Mouse (Mus musculus) limb, embryonic 13.5 days (tissue): ENCODE results near the gene Kif3c. TPM values are rescaled to one million over a fixed set of nuclear protein-coding genes. Genes with fewer than 3 reads are reported as not detected.

ENCODE experiments used
- ATAC-seq: fragments of 200-750 bp; cut with Nextera tagmentation; 2 replicates; pipeline ENCODE4 v1.8.0; 2017; ENCODE audit warnings: low read depth, moderate number of reproducible peaks, moderate TSS enrichment; ENCODE audit not compliant: low FRiP score
- H3K27ac ChIP-seq: fragments of 300-500 bp; sonication (generic); 2 replicates; pipeline ENCODE4 v1.5.1; 2015; ENCODE audit warnings: inconsistent platforms, mild to moderate bottlenecking, moderate library complexity
- H3K27me3 ChIP-seq: fragments of 300-500 bp; sonication (generic); 2 replicates; pipeline ENCODE4 v1.6.1; 2015; ENCODE audit warnings: mild to moderate bottlenecking, inconsistent platforms
- H3K36me3 ChIP-seq: fragments of 300-500 bp; sonication (generic); 2 replicates; pipeline ENCODE4 v1.6.1; 2015; ENCODE audit warnings: inconsistent platforms, mild to moderate bottlenecking, moderate library complexity
- H3K4me1 ChIP-seq: fragments of 300-500 bp; sonication (generic); 2 replicates; pipeline ENCODE4 v1.6.1; 2015; ENCODE audit warnings: inconsistent platforms
- H3K4me2 ChIP-seq: fragments of 300-500 bp; sonication (generic); replicated peaks from 2 replicates; pipeline ENCODE4 v1.6.1; 2015; ENCODE audit warnings: inconsistent platforms, mild to moderate bottlenecking, moderate library complexity
- H3K4me3 ChIP-seq: fragments of 300-500 bp; sonication (generic); 2 replicates; pipeline ENCODE4 v1.5.1; 2015; ENCODE audit warnings: moderate library complexity, mild to moderate bottlenecking, inconsistent platforms
- H3K9ac ChIP-seq: fragments of 300-500 bp; sonication (generic); 2 replicates; pipeline ENCODE4 v1.6.1; 2015; ENCODE audit warnings: mild to moderate bottlenecking, inconsistent platforms
- H3K9me3 ChIP-seq: fragments of 300-500 bp; sonication (generic); 2 replicates; pipeline ENCODE4 v1.6.1; 2016; ENCODE audit warnings: inconsistent platforms
- WGBS: fragments of 180-500 bp; shearing (Covaris S2); methylation state at CpG from one replicate; pipeline ENCODE4 v1.1.7; 2015; 5-methylcytosine and 5-hydroxymethylcytosine counted together
- polyA plus RNA-seq: library from polyadenylated mRNA; unstranded; fragments of >200 nt; fragmentation: Nextera tagmentation; extraction: Ambion mirVana; gene quantifications from 2 replicates; pipeline ENCODE4 v1.2.1, GENCODE M21; 2015

Gene Kif3c
- polyA plus RNA-seq, 1 experiment from 2014 or later: 19.1 TPM

GRCm38 (mm10) chr12:3370979-3371925 lies 6.3 kb downstream of the Kif3c start:
- H3K27ac ChIP-seq: no peak overlapping the region
- peaks cover 12% of the 10 kb centered on the region for H3K9me3 ChIP-seq
- H3K36me3 ChIP-seq: peaks cover 55% of the 10 kb centered on the region
- H3K4me2 ChIP-seq: peak overlapping the region; percentile 39
- peak overlapping the region; percentile 15; the same call in 1 of the 2 replicates for H3K4me3 ChIP-seq
- ATAC-seq: no peak
- H3K9ac ChIP-seq: no peak overlapping the region
- 31% methylated on average over 11 of the region's 11 CpGs for WGBS
- no peaks in the 10 kb centered on the region for H3K27me3 ChIP-seq
- peaks cover 49% of the 10 kb centered on the region for H3K4me1 ChIP-seq

DNA sequence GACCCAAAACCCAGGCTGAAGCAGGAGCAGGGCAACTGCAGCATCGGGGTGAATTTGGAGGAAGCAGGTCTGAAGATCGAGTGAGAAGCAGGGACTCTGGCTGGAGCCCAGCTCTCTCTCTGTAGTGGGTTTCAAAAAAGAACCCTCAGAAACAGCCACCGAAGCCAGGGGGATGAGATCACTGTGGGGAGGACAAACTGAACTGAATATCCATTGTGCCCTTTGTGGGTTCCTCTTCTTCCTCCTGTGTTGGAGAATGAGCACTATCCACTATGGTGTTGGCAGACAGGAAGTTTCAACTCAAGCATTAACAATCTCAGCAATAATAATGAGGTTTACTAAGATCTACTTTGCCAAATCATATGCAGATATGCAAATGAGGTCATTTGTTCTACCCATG lies 7.1 kb downstream of the Kif3c start:
- no peak overlapping the region for H3K4me3 ChIP-seq
- H3K4me2 ChIP-seq: no peak overlapping the region
- no peaks in the 10 kb centered on the region for H3K27me3 ChIP-seq
- H3K27ac ChIP-seq: no peak overlapping the region
- H3K9ac ChIP-seq: no peak overlapping the region
- peaks cover 50% of the 10 kb centered on the region for H3K36me3 ChIP-seq
- WGBS: 74% methylated on average over 3 of the region's 3 CpGs
- H3K4me1 ChIP-seq: peaks cover 44% of the 10 kb centered on the region
- ATAC-seq: no peak
- H3K9me3 ChIP-seq: peaks cover 7% of the 10 kb centered on the region

DNA sequence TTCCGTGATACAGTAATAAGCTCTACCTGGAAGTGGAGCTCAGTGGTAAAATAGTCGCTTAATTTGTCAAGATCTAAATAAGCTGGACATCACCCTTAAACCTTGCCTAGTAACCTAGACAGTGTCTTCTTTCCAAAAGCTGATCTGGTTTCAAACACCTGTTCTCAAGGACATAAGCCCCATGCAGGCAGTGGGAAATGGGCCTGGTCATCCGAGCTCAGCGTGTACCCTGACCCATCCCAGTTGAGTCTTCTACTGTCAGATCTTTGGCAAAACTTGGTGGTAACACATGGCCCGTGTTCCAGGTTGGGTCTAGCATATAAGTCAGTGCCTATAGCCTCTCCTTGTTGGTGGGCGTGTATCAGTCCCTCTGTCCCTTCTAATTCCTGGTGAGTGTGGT lies 8.6 kb downstream of the Kif3c start:
- WGBS: 91% methylated on average over 6 of the region's 6 CpGs
- Histone ChIP-seq H3K9ac (no peak overlapping the region), H3K36me3 (peaks cover 46% of the 10 kb centered on the region), H3K4me3 (no peak overlapping the region), H3K4me2 (no peak overlapping the region), H3K9me3 (no peaks in the 10 kb centered on the region), H3K27ac (no peak overlapping the region), H3K4me1 (peaks cover 31% of the 10 kb centered on the region), H3K27me3 (no peaks in the 10 kb centered on the region)
- no peak for ATAC-seq

DNA sequence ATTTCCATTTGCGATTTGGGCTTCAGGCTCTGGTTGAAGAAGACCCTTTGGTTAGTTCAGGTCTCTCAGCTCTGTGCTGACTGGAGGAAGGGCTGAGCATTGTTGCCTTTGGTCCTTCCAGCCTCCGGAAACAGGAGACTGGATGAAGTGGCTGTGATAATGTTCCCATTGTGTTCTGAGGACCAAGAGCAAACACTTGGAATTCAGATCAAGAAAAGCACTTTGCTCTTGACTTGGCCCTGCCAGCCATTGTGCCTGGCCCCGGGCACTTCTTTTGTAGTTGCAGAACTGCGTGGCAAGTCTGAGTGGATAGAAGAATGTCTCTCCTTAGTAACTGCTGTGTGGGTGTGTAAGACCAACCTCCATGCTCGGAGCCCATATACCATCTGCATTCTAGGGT lies 9.6 kb downstream of the Kif3c start:
- Histone ChIP-seq H3K36me3 (peaks cover 48% of the 10 kb centered on the region), H3K27me3 (no peaks in the 10 kb centered on the region), H3K4me1 (peaks cover 21% of the 10 kb centered on the region), H3K9ac (no peak overlapping the region), H3K27ac (no peak overlapping the region), H3K9me3 (no peaks in the 10 kb centered on the region), H3K4me3 (no peak overlapping the region), H3K4me2 (no peak overlapping the region)
- no peak for ATAC-seq
- WGBS: 88% methylated on average over 5 of the region's 5 CpGs

DNA sequence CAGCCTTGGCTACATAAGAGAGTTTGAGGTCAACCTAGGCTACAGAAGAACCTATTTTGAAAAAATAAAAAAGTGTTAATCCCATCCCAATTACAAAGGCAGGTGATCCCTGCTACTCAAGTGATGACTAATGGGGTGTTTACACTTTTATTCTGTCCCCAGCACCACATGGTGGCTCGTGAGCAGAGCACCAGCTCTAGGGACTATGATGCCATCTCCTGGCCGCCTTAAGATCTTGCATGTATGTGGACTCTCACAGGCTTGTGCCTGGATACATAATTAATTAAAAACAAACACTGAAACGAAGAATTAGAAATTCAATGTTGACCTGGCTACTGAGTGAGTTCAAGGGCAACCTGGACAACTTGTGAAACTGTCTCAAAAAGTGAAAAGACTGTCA lies 12.3 kb downstream of the Kif3c start:
- Histone ChIP-seq H3K9me3 (no peaks in the 10 kb centered on the region), H3K4me3 (no peak overlapping the region), H3K4me1 (no peaks in the 10 kb centered on the region), H3K9ac (no peak overlapping the region), H3K36me3 (peaks cover 61% of the 10 kb centered on the region), H3K27ac (no peak overlapping the region), H3K27me3 (no peaks in the 10 kb centered on the region), H3K4me2 (no peak overlapping the region)
- no peak for ATAC-seq
- WGBS: 18% methylated on average over 3 of the region's 3 CpGs

GRCm38 (mm10) chr12:3377755-3378154 lies 12.8 kb downstream of the Kif3c start:
- Histone ChIP-seq H3K4me1 (no peaks in the 10 kb centered on the region), H3K9ac (no peak overlapping the region), H3K4me3 (no peak overlapping the region), H3K4me2 (no peak overlapping the region), H3K36me3 (peaks cover 65% of the 10 kb centered on the region), H3K27me3 (no peaks in the 10 kb centered on the region), H3K27ac (no peak overlapping the region), H3K9me3 (no peaks in the 10 kb centered on the region)
- ATAC-seq: no peak
- 83% methylated on average over 5 of the region's 5 CpGs for WGBS

GRCm38 (mm10) chr12:3384860-3385259 lies 19.9 kb downstream of the Kif3c start:
- no peak overlapping the region for H3K27ac ChIP-seq
- no peak overlapping the region for H3K4me2 ChIP-seq
- no peaks in the 10 kb centered on the region for H3K9me3 ChIP-seq
- no peak for ATAC-seq
- peaks cover 85% of the 10 kb centered on the region for H3K36me3 ChIP-seq
- H3K4me3 ChIP-seq: no peak overlapping the region
- H3K4me1 ChIP-seq: no peaks in the 10 kb centered on the region
- no peaks in the 10 kb centered on the region for H3K27me3 ChIP-seq
- no peak overlapping the region for H3K9ac ChIP-seq
- 73% methylated on average over 1 of the region's 1 CpGs for WGBS

DNA sequence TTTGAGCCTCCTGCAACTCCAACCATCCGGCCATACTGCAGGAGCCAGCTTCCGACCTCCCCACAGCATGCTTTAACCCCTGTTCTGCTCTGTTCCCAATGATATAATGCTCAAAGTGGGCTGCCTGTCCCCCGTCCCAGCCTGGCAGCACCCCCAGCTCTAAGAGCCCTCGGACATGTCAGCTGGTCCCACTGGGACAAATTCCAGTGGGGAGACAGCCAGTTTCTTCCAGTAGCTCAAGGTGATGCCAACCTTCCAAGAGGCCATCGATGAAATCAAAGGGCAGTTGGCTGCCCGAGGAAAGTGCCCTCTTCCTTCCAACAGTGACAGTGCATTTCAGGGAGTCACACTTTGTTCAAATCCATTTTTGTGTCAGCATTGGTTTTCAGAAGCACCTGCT lies 20.3 kb downstream of the Kif3c start:
- H3K27ac ChIP-seq: no peak overlapping the region
- 88% methylated on average over 6 of the region's 6 CpGs for WGBS
- no peaks in the 10 kb centered on the region for H3K4me1 ChIP-seq
- no peak overlapping the region for H3K9ac ChIP-seq
- peaks cover 88% of the 10 kb centered on the region for H3K36me3 ChIP-seq
- no peaks in the 10 kb centered on the region for H3K27me3 ChIP-seq
- no peak for ATAC-seq
- H3K4me2 ChIP-seq: no peak overlapping the region
- H3K9me3 ChIP-seq: no peaks in the 10 kb centered on the region
- H3K4me3 ChIP-seq: no peak overlapping the region

DNA sequence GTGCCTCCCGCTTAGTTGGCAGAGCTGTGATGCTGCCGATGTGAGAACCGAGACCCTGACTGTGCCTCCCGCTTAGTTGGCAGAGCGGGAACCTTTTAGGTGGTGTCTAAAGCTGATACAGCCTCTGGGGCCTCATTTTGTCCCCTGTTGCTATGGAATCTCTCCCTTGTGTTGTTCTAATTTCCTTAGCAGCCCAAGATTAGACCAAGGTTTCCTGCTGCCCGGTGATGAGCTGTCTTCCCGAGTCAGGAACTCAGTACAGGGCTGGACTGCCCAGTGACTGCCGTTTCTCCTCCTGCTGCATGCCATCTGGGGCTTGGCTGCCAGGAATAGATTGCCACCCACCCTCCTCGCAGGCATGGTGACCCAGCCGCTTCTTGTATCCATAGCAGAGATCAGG lies 21.0 kb downstream of the Kif3c start:
- Histone ChIP-seq H3K4me2 (no peak overlapping the region), H3K27ac (no peak overlapping the region), H3K4me1 (no peaks in the 10 kb centered on the region), H3K9me3 (no peaks in the 10 kb centered on the region), H3K4me3 (no peak overlapping the region), H3K27me3 (no peaks in the 10 kb centered on the region), H3K9ac (no peak overlapping the region), H3K36me3 (peaks cover 89% of the 10 kb centered on the region)
- WGBS: 80% methylated on average over 10 of the region's 10 CpGs
- ATAC-seq: no peak

DNA sequence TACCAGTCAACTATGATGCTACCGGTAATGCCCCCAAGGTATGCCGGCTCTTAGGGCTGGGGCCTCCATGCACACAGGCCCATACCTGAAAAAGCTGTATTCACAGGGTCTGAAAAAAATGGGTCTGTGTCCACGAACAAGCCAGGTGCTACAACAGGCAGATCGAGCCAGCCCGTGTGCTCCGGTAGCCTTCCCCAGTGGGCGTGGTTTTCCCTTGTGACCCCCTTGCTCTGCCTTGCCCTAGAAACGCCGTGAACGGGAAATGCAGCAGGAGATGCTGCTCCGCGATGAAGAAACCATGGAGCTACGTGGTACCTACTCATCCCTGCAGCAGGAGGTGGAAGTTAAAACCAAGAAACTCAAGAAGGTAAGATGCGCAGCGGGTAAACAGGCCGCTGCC lies 23.0 kb downstream of the Kif3c start:
- no peaks in the 10 kb centered on the region for H3K4me1 ChIP-seq
- no peaks in the 10 kb centered on the region for H3K27me3 ChIP-seq
- no peak overlapping the region for H3K4me2 ChIP-seq
- ATAC-seq: no peak
- H3K36me3 ChIP-seq: peaks cover 75% of the 10 kb centered on the region
- H3K4me3 ChIP-seq: no peak overlapping the region
- WGBS: 91% methylated on average over 16 of the region's 16 CpGs
- H3K9ac ChIP-seq: no peak overlapping the region
- no peak overlapping the region for H3K27ac ChIP-seq
- H3K9me3 ChIP-seq: no peaks in the 10 kb centered on the region

- H3K9me3 ChIP-seq: no peaks in the 10 kb centered on the region
- peaks cover 74% of the 10 kb centered on the region for H3K36me3 ChIP-seq
- H3K9ac ChIP-seq: no peak overlapping the region
- WGBS: 96% methylated on average over 12 of the region's 12 CpGs
- H3K4me1 ChIP-seq: no peaks in the 10 kb centered on the region
- peak; percentile 4; the same call in 1 of the 2 replicates for ATAC-seq
- no peak overlapping the region for H3K27ac ChIP-seq
- H3K4me3 ChIP-seq: no peak overlapping the region
- H3K4me2 ChIP-seq: no peak overlapping the region
- no peaks in the 10 kb centered on the region for H3K27me3 ChIP-seq
Observed at GRCm38 (mm10) chr12:3389394-3389793, 24.5 kb downstream of the Kif3c start.

DNA sequence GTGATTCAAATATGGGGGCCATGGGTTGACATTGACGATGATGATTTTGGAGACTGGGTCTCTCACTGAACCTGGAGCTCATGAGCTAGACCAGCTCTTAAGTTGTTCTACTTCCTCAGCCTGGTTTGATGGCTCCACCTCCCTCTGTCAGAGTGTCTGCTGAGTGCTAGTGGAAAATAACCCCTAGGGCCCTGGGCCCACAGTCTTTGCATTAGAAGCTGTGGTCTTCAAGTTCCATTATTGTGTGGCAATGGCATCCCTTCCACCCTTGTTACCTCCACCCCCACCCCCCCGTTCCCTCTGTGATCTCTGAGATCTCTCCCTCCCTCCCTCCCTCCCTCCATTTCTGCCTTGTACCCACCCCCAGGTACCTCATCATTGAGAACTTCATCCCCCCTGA lies 25.1 kb downstream of the Kif3c start:
- Histone ChIP-seq H3K9ac (no peak overlapping the region), H3K4me2 (no peak overlapping the region), H3K9me3 (no peaks in the 10 kb centered on the region), H3K27ac (no peak overlapping the region), H3K4me1 (no peaks in the 10 kb centered on the region), H3K27me3 (no peaks in the 10 kb centered on the region), H3K4me3 (no peak overlapping the region), H3K36me3 (peaks cover 75% of the 10 kb centered on the region)
- WGBS: 98% methylated on average over 2 of the region's 2 CpGs
- ATAC-seq: no peak
